Mouse (Mus musculus): ENCODE data around the gene Spata3. TPM values are rescaled to one million over a fixed set of nuclear protein-coding genes. Genes with fewer than 3 reads are reported as not detected.
"Not testable (repeated sequence)": the region's sequence is repeated elsewhere in the genome, so short reads cannot be mapped to it uniquely, and the experiment has no call there.

Spata3 gene
- polyA plus RNA-seq (2015; fragmentation: Nextera tagmentation; extraction: Ambion mirVana) = 0.24 and 0.26 TPM in 2 replicates

DNA sequence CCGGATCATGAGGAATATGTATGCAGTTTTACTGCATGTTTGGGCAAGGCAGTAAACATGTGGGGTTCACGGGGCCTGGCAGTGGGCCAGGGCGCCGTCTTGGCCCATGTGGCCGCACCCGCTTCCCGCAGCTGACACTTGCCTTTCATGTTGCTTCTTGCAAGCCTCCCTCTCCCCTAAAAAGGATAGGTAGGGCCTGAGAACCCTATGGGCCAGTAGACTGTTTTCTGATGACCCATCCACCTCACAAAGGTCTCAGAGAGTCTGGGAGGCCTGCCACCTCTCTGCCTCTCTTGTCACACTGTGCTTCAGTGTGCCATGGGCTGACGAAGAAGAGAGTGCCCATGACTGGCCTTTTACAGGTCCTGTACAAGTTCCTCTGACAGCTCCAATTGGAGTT is at the start of gene Spata3:
TSS of gene Spata3 (plus strand) at position 301 of the 400 bp plus-strand sequence.
- Histone ChIP-seq H3K27ac (replicated peaks) (no peak within 1 kb of the TSS), H3K9me3 (replicated peaks) (no peaks in the 10 kb centered on the region), H3K4me1 (replicated peaks) (no peaks in the 10 kb centered on the region; the same call in none of the 2 replicates), H3K4me3 (replicated peaks) (no peak within 1 kb of the TSS), H3K36me3 (replicated peaks) (no peaks in the 10 kb centered on the region), H3K4me2 (no peak within 1 kb of the TSS), H3K9ac (no peak within 1 kb of the TSS), H3K27me3 (peaks cover 40% of the 10 kb centered on the region)
- 76% methylated on average over 8 of the region's 8 CpGs for WGBS (ENCODE audit: insufficient replicate concordance)
- no peak for ATAC-seq (ENCODE audit: insufficient read depth)

DNA sequence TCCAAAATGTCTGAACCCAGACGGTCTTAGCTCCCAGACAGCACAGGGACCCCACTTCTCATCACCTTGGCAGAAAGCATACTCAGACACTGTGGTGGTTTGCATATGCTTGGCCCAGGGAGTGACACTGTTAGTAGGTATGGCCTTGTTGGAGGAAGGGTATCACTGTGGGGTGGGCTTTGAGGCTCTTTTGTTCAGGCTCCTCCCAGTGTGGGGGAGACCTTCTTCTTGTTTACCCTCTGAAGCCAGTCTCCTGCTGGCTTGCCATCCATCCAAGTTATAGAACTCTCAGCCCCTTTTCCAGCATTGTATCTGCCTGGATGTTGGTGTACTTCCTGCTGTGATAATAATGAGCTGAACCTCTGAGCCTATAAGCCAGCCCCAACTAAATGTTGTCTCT is 47.5 kb upstream of the Spata3 start:
- Histone ChIP-seq H3K36me3 (replicated peaks) (no peaks in the 10 kb centered on the region), H3K4me1 (replicated peaks) (no peaks in the 10 kb centered on the region), H3K9ac (no peak overlapping the region), H3K4me3 (replicated peaks) (no peak overlapping the region), H3K27me3 (no peaks in the 10 kb centered on the region), H3K4me2 (no peak overlapping the region), H3K9me3 (replicated peaks) (no peaks in the 10 kb centered on the region), H3K27ac (replicated peaks) (no peak overlapping the region)
- no peak for ATAC-seq (ENCODE audit: insufficient read depth)
- 39% methylated on average over 1 of the region's 1 CpGs for WGBS (ENCODE audit: insufficient replicate concordance)

DNA sequence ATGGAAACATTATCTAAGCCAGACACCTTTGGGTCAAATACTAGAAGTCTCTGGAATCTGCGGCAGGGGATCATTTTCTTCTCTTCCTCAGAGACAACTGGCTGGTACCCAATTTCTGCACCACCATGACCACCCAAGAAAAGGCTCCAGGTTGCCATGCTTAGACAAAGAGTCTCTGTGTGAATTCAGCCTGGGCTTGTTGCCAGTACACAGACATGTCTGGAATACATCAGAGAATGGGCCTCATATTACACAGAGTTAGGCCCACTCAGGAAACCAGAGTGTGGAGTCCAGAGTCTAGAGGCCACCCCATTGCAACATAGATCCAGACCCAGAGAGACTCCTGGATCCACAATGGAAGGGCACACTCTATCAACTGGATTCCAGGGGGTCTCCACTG is 47.1 kb upstream of the Spata3 start:
- Histone ChIP-seq H3K9ac (no peak overlapping the region), H3K36me3 (replicated peaks) (no peaks in the 10 kb centered on the region), H3K9me3 (replicated peaks) (no peaks in the 10 kb centered on the region), H3K4me2 (no peak overlapping the region), H3K4me1 (replicated peaks) (no peaks in the 10 kb centered on the region), H3K27ac (replicated peaks) (no peak overlapping the region), H3K27me3 (no peaks in the 10 kb centered on the region), H3K4me3 (replicated peaks) (no peak overlapping the region)
- WGBS (ENCODE audit: insufficient replicate concordance) = 62% methylated on average over 1 of the region's 1 CpGs
- no peak for ATAC-seq (ENCODE audit: insufficient read depth)

DNA sequence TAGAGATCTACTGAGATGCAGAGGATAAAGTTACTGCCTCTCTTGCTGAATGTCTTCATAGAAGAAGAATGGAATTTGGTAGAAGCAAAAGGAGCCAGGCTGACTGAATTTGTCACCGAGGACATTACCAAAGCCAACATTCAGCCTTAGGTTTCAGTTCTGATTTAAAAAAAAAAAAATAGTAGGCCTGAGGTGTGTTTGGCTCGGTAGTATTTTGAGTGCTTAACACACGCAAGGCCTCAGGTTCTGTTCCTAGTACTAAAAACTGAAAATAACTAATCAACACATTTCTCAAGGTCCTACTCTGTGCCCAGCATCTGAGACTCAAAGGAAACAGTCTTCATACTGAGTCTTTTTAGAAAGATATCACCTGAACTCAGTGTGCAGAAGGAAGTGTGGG is 45.5 kb upstream of the Spata3 start:
- no peak for ATAC-seq (ENCODE audit: insufficient read depth)
- 59% methylated on average over 3 of the region's 3 CpGs for WGBS (ENCODE audit: insufficient replicate concordance)
- no peak overlapping the region for H3K27ac ChIP-seq (replicated peaks)
- no peaks in the 10 kb centered on the region for H3K36me3 ChIP-seq (replicated peaks)
- no peak overlapping the region for H3K4me2 ChIP-seq
- no peak overlapping the region for H3K4me3 ChIP-seq (replicated peaks)
- no peaks in the 10 kb centered on the region for H3K27me3 ChIP-seq
- H3K4me1 ChIP-seq (replicated peaks) = no peaks in the 10 kb centered on the region
- no peaks in the 10 kb centered on the region for H3K9me3 ChIP-seq (replicated peaks)
- H3K9ac ChIP-seq = no peak overlapping the region

DNA sequence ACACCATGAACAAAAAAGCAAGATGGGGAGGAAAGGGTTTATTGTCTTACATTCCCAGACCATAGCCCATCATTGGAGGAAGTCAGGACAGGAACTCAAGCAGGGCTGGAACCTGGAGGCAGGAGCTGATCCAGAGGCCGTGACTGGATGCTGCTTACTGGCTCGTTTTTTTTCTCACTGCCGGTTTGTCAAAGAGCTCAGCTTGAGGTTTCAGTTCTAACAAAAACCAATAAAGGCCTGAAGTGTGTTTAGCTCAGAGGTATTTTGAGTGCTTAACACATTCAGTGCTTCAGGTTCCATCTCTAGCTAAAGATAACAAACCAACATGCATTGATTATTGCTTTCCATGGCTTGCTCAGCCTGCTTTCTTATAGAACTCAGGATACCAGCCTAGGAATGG is 44.3 kb upstream of the Spata3 start:
- Histone ChIP-seq H3K4me2 (no peak overlapping the region), H3K9ac (no peak overlapping the region), H3K27ac (replicated peaks) (no peak overlapping the region), H3K9me3 (replicated peaks) (no peaks in the 10 kb centered on the region), H3K4me1 (replicated peaks) (no peaks in the 10 kb centered on the region), H3K4me3 (replicated peaks) (no peak overlapping the region), H3K27me3 (no peaks in the 10 kb centered on the region), H3K36me3 (replicated peaks) (no peaks in the 10 kb centered on the region)
- WGBS (ENCODE audit: insufficient replicate concordance) = 42% methylated on average over 3 of the region's 3 CpGs
- ATAC-seq (ENCODE audit: insufficient read depth) = no peak

DNA sequence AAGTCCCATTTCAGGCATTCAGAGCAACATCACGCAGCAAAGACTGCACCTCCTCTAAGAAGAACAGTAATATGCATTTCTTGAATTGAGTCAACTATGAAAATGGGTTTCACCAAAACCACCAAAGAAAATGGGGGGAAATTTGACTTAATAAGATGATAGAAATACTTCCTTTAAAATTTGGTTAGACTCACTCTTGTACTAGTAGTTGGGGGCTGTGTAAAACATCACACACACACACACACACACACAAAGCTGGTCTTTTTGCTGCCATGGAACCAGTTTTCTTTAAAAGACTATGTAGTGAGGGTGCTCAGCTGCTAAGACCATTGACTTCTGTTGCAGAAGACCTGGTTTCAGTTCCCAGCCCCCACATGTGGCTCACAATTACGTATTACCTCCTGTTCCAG is 43.1 kb upstream of the Spata3 start:
- no peak overlapping the region for H3K4me3 ChIP-seq (replicated peaks)
- no peak overlapping the region for H3K27ac ChIP-seq (replicated peaks)
- no peaks in the 10 kb centered on the region for H3K4me1 ChIP-seq (replicated peaks)
- 46% methylated on average over 2 of the region's 2 CpGs for WGBS (ENCODE audit: insufficient replicate concordance)
- no peak for ATAC-seq (ENCODE audit: insufficient read depth)
- no peaks in the 10 kb centered on the region for H3K36me3 ChIP-seq (replicated peaks)
- H3K27me3 ChIP-seq = no peaks in the 10 kb centered on the region
- H3K9ac ChIP-seq = no peak overlapping the region
- no peaks in the 10 kb centered on the region for H3K9me3 ChIP-seq (replicated peaks)
- H3K4me2 ChIP-seq = no peak overlapping the region

DNA sequence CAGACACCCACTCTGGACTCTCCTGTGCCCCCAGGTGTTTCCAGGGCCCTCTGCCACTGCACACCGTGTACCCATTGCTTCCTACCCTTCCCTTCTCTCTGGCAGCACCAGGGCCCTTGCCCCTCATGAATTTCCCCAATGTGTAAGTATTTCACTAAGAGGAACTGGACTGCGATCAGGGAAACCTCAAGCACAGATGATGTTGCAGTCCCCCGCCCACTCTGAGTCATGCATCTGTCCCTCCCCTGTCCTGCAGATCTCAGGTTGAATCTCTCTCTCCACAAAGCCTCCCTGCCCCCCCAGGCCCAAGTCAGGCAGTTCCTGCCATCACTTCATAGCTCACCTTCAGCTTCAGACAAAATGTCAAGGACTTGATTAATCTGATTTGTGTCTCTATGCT is 38.9 kb upstream of the Spata3 start:
- Histone ChIP-seq H3K4me1 (replicated peaks) (no peaks in the 10 kb centered on the region), H3K9ac (no peak overlapping the region), H3K27me3 (no peaks in the 10 kb centered on the region), H3K27ac (replicated peaks) (no peak overlapping the region), H3K4me3 (replicated peaks) (no peak overlapping the region), H3K9me3 (replicated peaks) (no peaks in the 10 kb centered on the region), H3K4me2 (no peak overlapping the region), H3K36me3 (replicated peaks) (no peaks in the 10 kb centered on the region)
- WGBS (ENCODE audit: insufficient replicate concordance) = 15% methylated on average over 3 of the region's 3 CpGs
- ATAC-seq (ENCODE audit: insufficient read depth) = no peak

DNA sequence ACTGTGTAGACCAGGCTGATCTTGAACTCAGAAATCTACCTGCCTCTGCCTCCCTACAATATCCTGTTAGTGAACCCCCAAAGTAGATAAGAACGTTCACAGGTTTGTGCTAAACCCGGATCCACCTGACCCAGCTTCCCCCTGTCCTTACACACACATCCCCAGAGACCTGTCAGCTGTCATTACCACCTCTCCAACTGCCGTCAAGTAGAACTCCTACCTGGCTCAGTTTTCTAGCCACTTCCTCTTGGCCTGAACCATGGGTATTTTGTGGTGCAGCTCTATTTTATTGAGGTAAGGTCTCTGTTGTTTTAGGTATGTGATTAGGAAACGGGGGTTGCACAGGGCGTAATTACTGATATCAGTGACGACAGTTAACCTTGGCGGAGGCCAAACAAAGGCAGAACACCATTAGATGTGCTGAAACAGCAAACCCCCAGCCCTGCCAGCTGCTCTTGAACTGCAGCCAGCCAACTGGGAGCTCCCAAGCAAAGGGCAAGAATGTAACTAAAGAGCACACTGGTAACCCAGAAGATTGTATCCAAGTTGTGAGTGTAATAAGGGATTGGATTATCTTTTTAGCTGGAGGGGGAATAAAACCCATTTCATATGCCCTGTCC is 34.8 kb upstream of the Spata3 start:
- H3K9me3 ChIP-seq (replicated peaks) = no peaks in the 10 kb centered on the region
- ATAC-seq (ENCODE audit: insufficient read depth) = no peak
- no peaks in the 10 kb centered on the region for H3K4me1 ChIP-seq (replicated peaks)
- no peak overlapping the region for H3K4me3 ChIP-seq (replicated peaks)
- WGBS (ENCODE audit: insufficient replicate concordance) = 37% methylated on average over 7 of the region's 7 CpGs
- H3K4me2 ChIP-seq = no peak overlapping the region
- H3K27ac ChIP-seq (replicated peaks) = no peak overlapping the region
- H3K36me3 ChIP-seq (replicated peaks) = no peaks in the 10 kb centered on the region
- H3K27me3 ChIP-seq = no peaks in the 10 kb centered on the region
- H3K9ac ChIP-seq = no peak overlapping the region

DNA sequence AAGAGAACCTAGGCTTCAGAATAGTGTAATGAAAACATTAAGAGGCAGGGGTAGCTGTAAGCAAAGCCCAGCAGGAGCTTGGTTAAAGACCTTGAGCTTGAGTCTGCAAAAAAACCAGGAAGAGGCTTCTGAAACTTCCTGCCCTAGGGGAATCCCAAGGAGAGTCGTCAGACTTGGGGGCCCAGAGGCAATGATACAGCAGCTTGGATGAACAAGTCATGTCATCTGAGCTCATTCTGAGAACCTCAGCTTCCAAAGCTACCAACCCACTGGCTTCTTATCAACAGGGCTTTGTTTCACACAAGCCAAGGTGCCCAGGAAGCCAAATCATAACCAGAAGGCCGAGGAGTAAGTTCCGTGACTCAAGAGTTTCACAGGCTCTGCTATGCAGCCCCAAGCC is 30.8 kb upstream of the Spata3 start:
- ATAC-seq (ENCODE audit: insufficient read depth) = no peak
- H3K36me3 ChIP-seq (replicated peaks) = no peaks in the 10 kb centered on the region
- 53% methylated on average over 3 of the region's 3 CpGs for WGBS (ENCODE audit: insufficient replicate concordance)

DNA sequence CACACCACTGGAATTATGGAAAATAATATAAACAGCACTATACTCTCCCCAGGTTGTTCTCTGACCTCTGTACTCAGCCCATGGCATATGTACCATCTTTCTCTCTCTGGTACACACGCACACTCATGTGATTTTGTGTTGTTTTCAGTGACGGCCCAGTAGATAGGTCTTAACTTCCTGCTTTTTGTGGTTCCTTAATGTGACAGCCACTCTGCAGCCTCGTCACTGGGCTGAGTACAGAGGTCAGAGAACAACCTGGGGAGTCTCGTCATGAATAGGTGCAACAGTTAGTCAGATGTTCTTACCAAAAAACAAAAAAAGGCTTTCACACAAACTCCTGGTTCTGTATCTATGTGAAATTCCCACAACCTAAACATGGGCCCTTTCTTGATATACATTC is 28.3 kb upstream of the Spata3 start:
- ATAC-seq (ENCODE audit: insufficient read depth) = no peak
- WGBS (ENCODE audit: insufficient replicate concordance) = 15% methylated on average over 4 of the region's 4 CpGs

More for the DNA sequence above, 30.8 kb upstream of the Spata3 start:
- H3K9me3 ChIP-seq (replicated peaks) = no peaks in the 10 kb centered on the region
- no peaks in the 10 kb centered on the region for H3K27me3 ChIP-seq
- no peak overlapping the region for H3K9ac ChIP-seq
- no peak overlapping the region for H3K4me2 ChIP-seq
- H3K4me1 ChIP-seq (replicated peaks) = no peaks in the 10 kb centered on the region
- H3K4me3 ChIP-seq (replicated peaks) = no peak overlapping the region
- no peak overlapping the region for H3K27ac ChIP-seq (replicated peaks)

DNA sequence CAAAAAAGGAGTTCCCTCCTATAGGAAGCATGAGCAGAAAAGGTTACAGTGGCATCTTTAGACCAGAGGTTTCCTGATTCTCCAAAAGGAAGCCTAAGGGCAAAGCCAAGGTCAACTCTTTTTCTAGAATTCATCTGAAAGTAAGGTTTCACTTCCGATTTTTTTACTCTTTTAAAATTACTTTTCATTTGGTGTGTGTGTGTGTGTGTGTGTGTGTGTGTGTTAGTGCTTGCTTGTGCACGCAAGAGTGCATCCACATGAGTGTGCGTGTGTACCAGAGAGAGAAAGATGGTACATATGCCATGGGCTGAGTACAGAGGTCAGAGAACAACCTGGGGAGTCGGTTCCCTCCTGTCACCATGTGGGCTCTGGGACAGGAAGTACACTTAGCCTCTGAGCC is 27.7 kb upstream of the Spata3 start:
- not testable (repeated sequence) for H3K4me1 ChIP-seq (replicated peaks); H3K27ac ChIP-seq (replicated peaks); H3K27me3 ChIP-seq; H3K36me3 ChIP-seq (replicated peaks); H3K9me3 ChIP-seq (replicated peaks); H3K9ac ChIP-seq; H3K4me3 ChIP-seq (replicated peaks); H3K4me2 ChIP-seq; ATAC-seq (ENCODE audit: insufficient read depth)
- WGBS (ENCODE audit: insufficient replicate concordance) = 59% methylated on average over 4 of the region's 4 CpGs

More for the DNA sequence above, 28.3 kb upstream of the Spata3 start:
- H3K27me3 ChIP-seq = no peaks in the 10 kb centered on the region
- no peak overlapping the region for H3K4me3 ChIP-seq (replicated peaks)
- no peaks in the 10 kb centered on the region for H3K9me3 ChIP-seq (replicated peaks)
- H3K4me1 ChIP-seq (replicated peaks) = no peaks in the 10 kb centered on the region
- H3K27ac ChIP-seq (replicated peaks) = no peak overlapping the region
- no peak overlapping the region for H3K9ac ChIP-seq
- no peaks in the 10 kb centered on the region for H3K36me3 ChIP-seq (replicated peaks)
- H3K4me2 ChIP-seq = no peak overlapping the region

DNA sequence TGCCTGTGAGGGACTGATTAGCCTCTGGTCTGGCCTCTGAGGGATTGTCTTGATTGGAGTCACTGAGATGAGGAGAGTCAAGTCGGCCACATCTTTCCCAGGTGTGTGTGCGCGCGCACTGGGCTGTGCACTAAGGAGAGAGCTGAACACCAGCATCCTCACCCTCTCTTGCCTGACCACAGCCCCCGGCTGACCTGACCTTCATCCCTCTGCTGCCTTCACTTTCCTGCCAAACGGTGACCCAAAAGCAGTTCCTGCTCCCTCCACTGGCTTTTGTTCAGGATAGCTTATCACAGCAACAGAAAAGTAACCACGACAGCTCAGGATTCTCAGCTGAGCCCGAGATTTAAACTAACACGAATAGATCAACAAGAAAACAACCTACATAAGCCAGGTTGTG is 24.4 kb upstream of the Spata3 start:
- Histone ChIP-seq H3K9ac (no peak overlapping the region), H3K36me3 (replicated peaks) (no peaks in the 10 kb centered on the region), H3K27ac (replicated peaks) (no peak overlapping the region), H3K27me3 (no peaks in the 10 kb centered on the region), H3K4me2 (no peak overlapping the region), H3K4me3 (replicated peaks) (no peak overlapping the region), H3K9me3 (replicated peaks) (no peaks in the 10 kb centered on the region), H3K4me1 (replicated peaks) (no peaks in the 10 kb centered on the region)
- no peak for ATAC-seq (ENCODE audit: insufficient read depth)
- WGBS (ENCODE audit: insufficient replicate concordance) = 40% methylated on average over 9 of the region's 9 CpGs

Data from liver, embryonic 15.5 days (tissue).